Mouse (Mus musculus) left cerebral cortex, adult 2 months (tissue): Measurements from ENCODE around the gene Spaca7. TPM values are rescaled to one million over a fixed set of nuclear protein-coding genes. Genes with fewer than 3 reads are reported as not detected.
"Not testable (repeated sequence)": the region's sequence is repeated elsewhere in the genome, so short reads cannot be mapped to it uniquely, and the experiment has no call there.

ENCODE experiments used
- DNase-seq, 2 experiments: peaks; one replicate each; pipeline ENCODE4 v3.0.0; 2021 to 2022; ENCODE audit warnings: low spot score in 2 of 2, mixed read lengths in 1 of 2; ENCODE audit errors: extremely low spot score in 1 of 2
- H3K27ac ChIP-seq: fragments of 200-600 bp; 2 replicates; pipeline ENCODE4 v1.8.1; 2022
- H3K4me3 ChIP-seq: fragments of 200-600 bp; 2 replicates; pipeline ENCODE4 v1.8.1; 2022
- CTCF ChIP-seq: fragments of 200-600 bp; IDR thresholded peaks from 2 replicates; pipeline ENCODE4 v1.8.1; 2022; ENCODE audit warnings: antibody characterized with exemption, mild to moderate bottlenecking, moderate library complexity
- intact Hi-C: fragments of 180-260 bp; cut with DNase I; formaldehyde crosslinking; loops from one replicate; pipeline ENCODE4 v1.15.1; 2025
- total RNA-seq, 2 experiments: library from RNA; stranded (reverse); gene quantifications; 2 replicates each; pipeline ENCODE4 v1.2.3; 2021

The Spaca7 gene
- total RNA-seq, 2 experiments from 2014 or later, result not detected

DNA sequence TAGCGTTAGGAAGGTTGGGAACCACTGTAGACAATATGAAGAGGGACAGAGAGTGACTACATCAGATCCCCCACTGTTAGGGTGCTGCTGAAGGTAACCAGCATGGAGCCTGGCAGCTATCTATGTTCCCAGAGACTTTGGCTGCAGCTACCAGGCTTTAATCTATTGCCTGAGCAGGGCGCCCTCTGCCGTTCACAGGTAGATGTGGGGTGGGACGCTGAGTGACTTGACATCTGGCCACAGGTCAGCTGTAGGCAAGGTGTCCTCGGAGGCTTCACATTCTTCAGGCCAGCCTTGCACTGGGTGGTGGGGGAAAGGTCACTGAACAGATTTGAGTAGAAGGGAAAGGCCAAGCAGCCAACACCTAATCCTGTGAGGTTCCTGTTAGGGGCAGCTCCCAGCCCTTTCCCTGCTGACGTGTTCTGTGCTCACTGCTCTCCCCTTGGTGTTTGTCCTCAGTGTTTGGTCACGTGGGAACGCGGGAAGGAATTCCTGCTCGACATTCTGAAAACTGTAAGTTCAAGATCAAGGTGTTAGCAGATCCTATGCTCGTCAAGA, 11.3 kb upstream of the Spaca7 start:
- DNase-seq, result peak; percentile 66
- intact Hi-C loops, result loop anchor here (2.0 to 5.0 kb wide), 2 partner anchors 169 to 563 kb away; no protein-coding TSS in a partner anchor
- TF ChIP-seq CTCF, result peak; percentile 83
- Histone ChIP-seq H3K4me3 (no peak overlapping the region), H3K27ac (no peak overlapping the region)

DNA sequence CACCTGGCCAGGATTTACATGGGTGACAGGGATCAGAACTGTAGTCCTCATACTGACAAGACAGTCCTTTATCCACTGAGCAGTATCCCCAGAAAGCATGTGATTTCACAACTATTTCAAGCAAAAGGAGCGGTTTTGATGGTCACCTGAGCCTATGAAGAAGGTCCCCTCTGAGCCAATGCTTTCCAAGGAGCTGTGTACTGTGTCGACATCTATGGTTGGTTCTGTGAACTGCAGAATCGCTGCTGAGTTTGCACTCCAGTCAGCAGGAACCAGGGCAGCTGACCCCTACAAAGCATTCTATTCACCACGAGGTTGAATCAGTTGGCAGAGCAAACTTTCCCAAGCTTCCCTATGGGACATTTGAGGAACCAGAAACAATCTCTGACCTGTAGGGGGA, 8.5 kb upstream of the Spaca7 start:
- H3K4me3 ChIP-seq, result no peak overlapping the region
- DNase-seq, result peak; percentile 47 to 51
- intact Hi-C loops, result loop anchor here (1.0 to 5.0 kb wide), 3 partner anchors 172 to 607 kb away; no protein-coding TSS in a partner anchor
- no peak overlapping the region for H3K27ac ChIP-seq
- TF ChIP-seq CTCF, result peak; percentile 95

- no peak for TF ChIP-seq CTCF
- intact Hi-C loops, result no loop called here
- Histone ChIP-seq H3K4me3 (no peak overlapping the region), H3K27ac (no peak overlapping the region)
- no peak for DNase-seq
Measured at GRCm38 (mm10) chr8:12565488-12565887, 7.3 kb upstream of the Spaca7 start.

DNA sequence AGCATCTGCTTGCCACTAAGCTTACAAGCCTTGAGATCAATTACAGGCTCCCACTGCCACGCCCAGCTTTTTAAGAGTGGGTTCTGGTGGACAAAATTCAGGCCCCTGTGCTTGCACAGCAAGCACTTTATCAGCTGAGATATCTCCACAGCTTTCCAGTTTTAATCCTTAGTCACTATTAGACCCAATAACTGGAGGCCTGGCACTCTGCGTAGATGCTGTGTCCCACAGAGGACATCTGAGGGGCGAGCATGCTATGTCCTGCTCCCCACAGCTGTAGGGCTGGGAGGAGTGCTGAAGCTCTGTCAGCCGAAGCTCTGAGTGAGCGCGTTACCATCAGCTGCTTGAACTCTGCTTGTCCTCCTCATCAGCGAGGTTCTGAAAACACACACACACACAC, 6.3 kb upstream of the Spaca7 start:
- TF ChIP-seq CTCF, result no peak
- Histone ChIP-seq H3K27ac (no peak overlapping the region), H3K4me3 (no peak overlapping the region)
- DNase-seq, result no peak
- intact Hi-C loops, result no loop called here

DNA sequence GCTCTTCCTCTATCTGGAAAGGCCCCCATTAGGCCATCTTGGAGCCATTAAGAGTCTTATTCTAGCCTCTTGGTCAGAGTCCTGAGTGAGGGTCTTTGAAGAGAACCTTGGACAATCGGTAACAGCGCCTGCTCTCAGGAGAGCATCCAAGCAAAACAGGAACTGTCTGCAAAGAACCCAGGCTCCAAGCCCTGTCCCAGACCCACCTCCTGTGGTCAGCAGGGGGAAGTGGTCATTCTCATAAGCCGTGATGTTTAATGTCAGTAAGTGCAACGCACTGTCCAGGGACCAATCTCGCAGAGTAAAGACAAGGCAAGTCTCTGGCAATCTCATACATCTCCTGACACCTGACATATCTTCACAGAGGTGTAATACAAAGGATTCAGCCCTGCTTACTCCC, 3.2 kb downstream of the Spaca7 start:
- DNase-seq, result no peak
- intact Hi-C loops, result no loop called here
- Histone ChIP-seq H3K27ac (no peak overlapping the region), H3K4me3 (no peak overlapping the region)
- TF ChIP-seq CTCF, result no peak

GRCm38 (mm10) chr8:12576739-12577138, 3.9 kb downstream of the Spaca7 start:
- no peak overlapping the region for H3K27ac ChIP-seq
- no peak for TF ChIP-seq CTCF
- intact Hi-C loops, result no loop called here
- no peak for DNase-seq
- no peak overlapping the region for H3K4me3 ChIP-seq

DNA sequence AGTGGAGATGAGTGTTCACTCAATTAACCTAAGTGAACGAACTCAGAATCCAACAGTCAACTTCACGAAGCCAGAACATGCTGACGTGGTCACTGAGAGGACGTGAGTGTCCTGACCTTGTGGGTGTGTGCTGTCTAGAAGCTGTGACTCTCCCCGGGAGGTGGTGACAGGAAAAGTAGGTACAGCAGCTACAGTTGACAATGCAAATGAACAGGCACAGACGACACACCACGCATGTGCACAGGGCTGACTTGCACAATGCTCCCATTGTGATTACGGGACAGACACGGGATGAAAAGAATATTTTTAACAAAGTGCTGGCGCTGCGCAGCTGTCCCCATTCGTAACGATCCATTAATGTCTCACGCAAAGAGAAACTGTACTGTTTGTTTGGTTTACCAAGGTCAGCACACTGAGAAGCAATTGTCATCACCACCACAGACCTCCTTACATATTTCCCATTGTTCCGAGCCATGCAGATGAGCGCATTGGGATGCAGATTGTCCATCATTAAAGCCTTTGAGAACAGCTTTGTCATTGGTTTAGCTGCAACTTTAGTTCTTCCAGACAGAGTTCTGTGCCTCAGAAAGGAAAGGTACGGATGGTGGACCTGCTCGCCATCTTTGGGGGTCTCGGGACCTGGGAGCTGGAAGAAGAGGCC, 6.6 kb downstream of the Spaca7 start:
- intact Hi-C loops, DNase-seq, H3K27ac ChIP-seq, H3K4me3 ChIP-seq: not testable (repeated sequence)

DNA sequence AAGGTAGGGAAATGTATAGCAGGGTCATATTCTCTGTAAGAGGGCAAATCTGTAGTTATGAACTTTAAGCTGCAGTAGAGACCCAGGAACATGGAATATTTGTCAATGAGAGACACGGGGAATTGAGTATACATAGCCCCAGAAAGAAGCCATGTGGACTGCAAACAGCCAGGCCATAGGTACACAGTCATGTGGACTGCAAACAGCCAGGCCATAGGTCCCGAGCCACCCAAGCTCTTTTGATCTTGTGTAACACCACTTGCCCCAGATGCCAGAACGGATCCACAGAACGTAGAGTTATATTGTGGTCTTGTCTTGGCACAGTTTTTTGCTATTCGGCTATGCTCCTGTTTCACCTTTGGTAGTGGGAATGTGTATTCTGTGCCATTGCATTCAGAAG, 11.0 kb downstream of the Spaca7 start:
- intact Hi-C loops, result no loop called here
- Histone ChIP-seq H3K4me3 (no peak overlapping the region), H3K27ac (no peak overlapping the region)
- no peak for TF ChIP-seq CTCF
- no peak for DNase-seq

DNA sequence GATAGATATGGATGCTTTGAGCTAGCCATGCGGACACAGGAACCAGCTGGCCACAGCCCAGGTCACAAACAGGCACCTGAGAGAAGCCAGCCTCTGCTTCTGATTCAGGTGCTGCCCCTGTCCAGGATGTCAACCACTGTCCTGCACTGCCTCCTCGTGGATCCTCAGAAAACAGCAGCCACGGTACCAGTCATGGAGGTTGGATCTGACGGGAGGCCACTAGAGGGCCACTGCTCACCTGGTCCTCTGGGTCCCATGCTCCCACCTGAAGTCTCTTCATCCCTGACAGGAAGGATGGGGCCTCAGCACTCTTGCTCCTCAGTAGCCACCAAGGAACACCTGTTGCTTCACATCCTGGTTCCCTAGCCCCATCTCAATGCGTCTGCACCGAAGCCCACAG, 34.4 kb downstream of the Spaca7 start:
- intact Hi-C loops, result loop anchor here (1.0 to 2.0 kb wide), 2 partner anchors 70 to 650 kb away; no protein-coding TSS in a partner anchor
- peak; percentile 93 for TF ChIP-seq CTCF
- Histone ChIP-seq H3K4me3 (no peak overlapping the region), H3K27ac (no peak overlapping the region)
- peak; percentile 82 to 85 for DNase-seq

DNA sequence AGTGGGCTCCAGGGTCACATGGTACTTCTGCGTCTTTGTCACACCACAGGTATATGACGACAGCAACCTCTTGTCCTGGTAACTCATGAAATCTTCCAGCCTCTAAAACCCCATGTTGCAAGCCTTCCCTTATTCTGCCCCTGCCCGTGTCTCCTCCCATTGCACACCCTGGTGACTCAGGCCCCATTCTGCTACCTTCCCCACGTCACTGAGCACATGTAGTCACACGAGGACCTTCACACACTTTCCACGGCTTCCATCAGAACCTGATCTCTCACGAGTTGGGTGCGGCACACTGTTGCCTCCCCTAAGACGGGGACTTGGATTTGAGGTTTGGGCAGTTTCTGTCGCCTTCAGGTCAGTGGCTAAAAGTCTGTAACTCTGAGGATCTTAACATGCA, 36.0 kb downstream of the Spaca7 start:
- intact Hi-C loops, result no loop called here
- no peak for TF ChIP-seq CTCF

GRCm38 (mm10) chr8:12609752-12610449, 37.1 kb downstream of the Spaca7 start:
- no peak for DNase-seq
- no peak for TF ChIP-seq CTCF
- intact Hi-C loops, result no loop called here
- Histone ChIP-seq H3K4me3 (no peak overlapping the region), H3K27ac (no peak overlapping the region)

More for the DNA sequence above, 36.0 kb downstream of the Spaca7 start:
- H3K4me3 ChIP-seq, result no peak overlapping the region
- no peak for DNase-seq
- H3K27ac ChIP-seq, result no peak overlapping the region

DNA sequence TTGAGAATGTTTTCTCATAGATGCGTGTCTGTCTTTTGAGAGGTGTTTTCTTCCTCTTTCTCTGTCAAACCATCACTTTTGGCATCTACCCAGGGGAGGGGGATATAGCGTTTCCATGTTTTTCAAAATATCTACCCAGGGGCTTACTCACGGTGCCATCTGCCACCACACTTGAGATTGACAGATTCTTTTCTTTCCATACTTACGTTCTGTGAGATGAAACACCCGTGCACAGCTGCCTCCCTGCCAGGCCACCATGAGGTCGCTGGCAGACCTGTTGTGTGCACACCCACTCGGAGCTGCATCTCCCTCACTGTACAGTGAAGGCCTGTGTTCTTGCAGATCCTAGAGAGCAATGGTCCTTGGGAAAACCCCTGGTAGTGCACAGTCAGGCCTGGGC, 40.4 kb downstream of the Spaca7 start:
- Histone ChIP-seq H3K4me3 (no peak overlapping the region), H3K27ac (no peak overlapping the region)
- TF ChIP-seq CTCF, result no peak
- intact Hi-C loops, result no loop called here
- DNase-seq, result no peak

DNA sequence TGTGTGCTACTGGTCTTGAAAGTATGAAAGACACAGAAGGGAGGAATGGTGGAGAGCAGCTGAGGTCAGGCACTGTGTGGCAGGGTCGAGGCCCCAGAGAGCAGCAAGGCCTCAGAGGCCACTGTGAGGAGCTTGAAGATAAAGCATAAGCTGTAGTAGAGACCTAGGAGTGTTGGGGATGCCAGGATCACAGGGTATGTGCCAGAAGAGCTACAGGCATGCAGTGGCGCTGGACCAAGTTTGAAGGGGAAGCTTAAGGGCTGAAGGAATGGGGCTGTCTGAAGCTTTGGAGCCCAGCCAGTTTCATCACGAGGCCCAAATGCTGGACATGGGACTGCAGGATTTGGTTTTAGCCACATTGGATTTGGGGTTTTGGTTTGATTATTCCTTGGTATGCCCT, 44.5 kb downstream of the Spaca7 start:
- DNase-seq, intact Hi-C loops, H3K27ac ChIP-seq, H3K4me3 ChIP-seq: not testable (repeated sequence)
